Mouse (Mus musculus) cortical plate, adult 2 months (tissue): ENCODE data around the gene Ifnk. TPM values are rescaled to one million over a fixed set of nuclear protein-coding genes. Genes with fewer than 3 reads are reported as not detected.

Experiments
- H3K27ac ChIP-seq: fragments of 200-500 bp; 2 replicates; pipeline ENCODE4 v1.5.1; 2012; ENCODE audit warnings: low read length, control low read depth, inconsistent platforms; ENCODE audit not compliant: insufficient read depth
- H3K4me1 ChIP-seq: fragments of 200-500 bp; 2 replicates; pipeline ENCODE4 v1.6.1; 2011; ENCODE audit warnings: low read length; ENCODE audit not compliant: control insufficient read depth, insufficient read depth
- H3K4me3 ChIP-seq: fragments of 200-500 bp; 2 replicates; pipeline ENCODE4 v1.5.1; 2011; ENCODE audit warnings: mild to moderate bottlenecking, low read length, control low read depth; ENCODE audit not compliant: insufficient read depth
- CTCF ChIP-seq: fragments of 200-500 bp; IDR thresholded peaks from 2 replicates; pipeline ENCODE4 v1.5.1; 2011; ENCODE audit warnings: mild to moderate bottlenecking, control low read depth, low read length; ENCODE audit not compliant: insufficient read depth; ENCODE audit errors: extremely low read depth
- POLR2A ChIP-seq: fragments of 200-500 bp; IDR thresholded peaks from 2 replicates; pipeline ENCODE4 v1.6.1; 2011; ENCODE audit warnings: mild to moderate bottlenecking, low read length, control low read depth; ENCODE audit not compliant: insufficient read depth; ENCODE audit errors: extremely low read depth
- polyA plus RNA-seq: library from polyadenylated mRNA; depleted of rRNA; stranded (reverse); fragments of >200 nt; gene quantifications from 2 replicates; pipeline ENCODE4 v1.2.3, GENCODE M21; 2012; rRNA removed

Ifnk gene
- not detected in 2 replicates for polyA plus RNA-seq

GRCm38 (mm10) chr4:35151756-35152155 is at the start of gene Ifnk:
Ifnk (plus strand) TSS chr4:35152056.
- Histone ChIP-seq H3K4me3 (no peak within 1 kb of the TSS), H3K4me1 (no peaks in the 10 kb centered on the region), H3K27ac (no peak within 1 kb of the TSS)
- TF ChIP-seq CTCF (no peak), POLR2A (no peak)

- H3K27ac ChIP-seq: no peak overlapping the region
- no peaks in the 10 kb centered on the region for H3K4me1 ChIP-seq
- no peak overlapping the region for H3K4me3 ChIP-seq
- TF ChIP-seq POLR2A (no peak), CTCF (no peak)
These were observed 46.6 kb upstream of the Ifnk start for GRCm38 (mm10) chr4:35105115-35105773.

- Histone ChIP-seq H3K4me3 (no peak overlapping the region), H3K4me1 (no peaks in the 10 kb centered on the region), H3K27ac (no peak overlapping the region)
- TF ChIP-seq CTCF: no peak
- no peak for TF ChIP-seq POLR2A
These were observed 39.4 kb upstream of the Ifnk start for GRCm38 (mm10) chr4:35112452-35112851.

GRCm38 (mm10) chr4:35113516-35114248 is 38.2 kb upstream of the Ifnk start:
- Histone ChIP-seq H3K4me1 (no peaks in the 10 kb centered on the region), H3K27ac (no peak overlapping the region), H3K4me3 (no peak overlapping the region)
- TF ChIP-seq POLR2A (no peak), CTCF (no peak)

GRCm38 (mm10) chr4:35114950-35115349 is 36.9 kb upstream of the Ifnk start:
- Histone ChIP-seq H3K4me3 (no peak overlapping the region), H3K27ac (no peak overlapping the region), H3K4me1 (no peaks in the 10 kb centered on the region)
- TF ChIP-seq POLR2A (no peak), CTCF (no peak)

- Histone ChIP-seq H3K4me1 (no peaks in the 10 kb centered on the region), H3K27ac (no peak overlapping the region), H3K4me3 (no peak overlapping the region)
- TF ChIP-seq POLR2A: no peak
- no peak for TF ChIP-seq CTCF
These were observed 35.9 kb upstream of the Ifnk start for GRCm38 (mm10) chr4:35115933-35116332.

GRCm38 (mm10) chr4:35117144-35117543 is 34.7 kb upstream of the Ifnk start:
- H3K27ac ChIP-seq: no peak overlapping the region
- H3K4me1 ChIP-seq: no peaks in the 10 kb centered on the region
- no peak overlapping the region for H3K4me3 ChIP-seq
- TF ChIP-seq POLR2A (no peak), CTCF (no peak)

GRCm38 (mm10) chr4:35118851-35119250 is 33.0 kb upstream of the Ifnk start:
- Histone ChIP-seq H3K4me1 (no peaks in the 10 kb centered on the region), H3K4me3 (no peak overlapping the region), H3K27ac (no peak overlapping the region)
- TF ChIP-seq POLR2A (no peak), CTCF (no peak)

GRCm38 (mm10) chr4:35120159-35120558 is 31.7 kb upstream of the Ifnk start:
- no peak overlapping the region for H3K4me3 ChIP-seq
- no peaks in the 10 kb centered on the region for H3K4me1 ChIP-seq
- H3K27ac ChIP-seq: no peak overlapping the region
- TF ChIP-seq POLR2A: no peak
- no peak for TF ChIP-seq CTCF

GRCm38 (mm10) chr4:35120575-35120974 is 31.3 kb upstream of the Ifnk start:
- H3K27ac ChIP-seq: no peak overlapping the region
- no peak overlapping the region for H3K4me3 ChIP-seq
- TF ChIP-seq POLR2A (no peak), CTCF (no peak)
- H3K4me1 ChIP-seq: no peaks in the 10 kb centered on the region
